Mouse (Mus musculus) left cerebral cortex, postnatal 25 days (tissue): ENCODE results near the gene Cracr2a. TPM values are rescaled to one million over a fixed set of nuclear protein-coding genes. Genes with fewer than 3 reads are reported as not detected.

Experiments used
- DNase-seq, 2 experiments: peaks; one replicate each; pipeline ENCODE4 v3.0.0; 2022; ENCODE audit warnings: low spot score in 2 of 2, mixed read lengths in 1 of 2
- intact Hi-C: fragments of 180-260 bp; cut with DNase I; formaldehyde crosslinking; loops from one replicate; pipeline ENCODE4 v1.15.1; 2025
- total RNA-seq, 2 experiments: library from RNA; stranded (reverse); gene quantifications; 2 replicates each; pipeline ENCODE4 v1.2.3; 2021

The Cracr2a gene
- total RNA-seq, 2 experiments from 2014 or later = 1.8 to 2.8 TPM

DNA sequence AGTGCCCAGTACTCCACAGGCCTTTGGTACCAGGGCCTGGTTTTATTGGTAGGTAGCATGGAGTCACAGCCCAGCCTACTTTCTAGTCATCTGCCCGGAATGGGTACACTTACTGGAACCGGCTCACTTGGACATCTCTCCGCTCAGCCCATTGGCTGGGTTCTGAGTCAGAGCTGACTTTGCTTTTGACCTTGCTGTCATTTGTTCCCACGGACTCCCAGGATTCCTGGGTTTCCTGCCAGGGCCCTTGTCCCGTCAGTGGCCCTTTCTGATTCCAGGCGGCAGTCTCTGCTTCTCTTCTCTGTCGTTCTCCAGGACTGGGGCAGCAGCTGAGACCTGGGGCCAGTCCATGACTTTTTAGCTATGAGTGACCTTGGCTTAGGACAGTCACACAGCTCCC lies 110.9 kb downstream of the Cracr2a start:
- DNase-seq = no peak
- intact Hi-C loops = no loop called here

- no peak for DNase-seq
- intact Hi-C loops = no loop called here
Measured at GRCm38 (mm10) chr6:127676866-127677265, 115.7 kb downstream of the Cracr2a start.

GRCm38 (mm10) chr6:127678320-127678719 lies 117.2 kb downstream of the Cracr2a start:
- peak in 1 of 2 experiments; percentile 54 for DNase-seq
- intact Hi-C loops = no loop called here

GRCm38 (mm10) chr6:127678998-127679397 lies 117.9 kb downstream of the Cracr2a start:
- DNase-seq = no peak
- intact Hi-C loops = no loop called here

DNA sequence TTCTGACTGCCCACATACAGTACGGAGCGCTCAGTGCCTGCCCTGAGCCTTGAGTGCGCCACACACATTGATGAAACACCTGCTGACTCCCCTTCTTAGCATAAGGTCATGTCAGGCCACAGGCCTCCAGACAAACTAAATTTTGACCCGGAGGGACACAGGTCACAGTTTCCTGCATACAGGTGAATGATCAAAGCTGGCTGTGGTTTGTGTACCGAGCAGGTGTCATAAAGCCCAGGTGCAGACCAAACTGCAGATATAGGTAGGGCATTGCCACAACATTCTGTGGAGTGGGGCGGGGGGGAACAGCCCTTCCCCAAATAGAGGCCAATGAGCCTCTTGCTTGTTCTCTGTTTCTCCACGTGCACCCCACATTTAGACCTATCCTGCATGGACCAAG lies 119.6 kb downstream of the Cracr2a start:
- no peak for DNase-seq
- intact Hi-C loops = no loop called here

DNA sequence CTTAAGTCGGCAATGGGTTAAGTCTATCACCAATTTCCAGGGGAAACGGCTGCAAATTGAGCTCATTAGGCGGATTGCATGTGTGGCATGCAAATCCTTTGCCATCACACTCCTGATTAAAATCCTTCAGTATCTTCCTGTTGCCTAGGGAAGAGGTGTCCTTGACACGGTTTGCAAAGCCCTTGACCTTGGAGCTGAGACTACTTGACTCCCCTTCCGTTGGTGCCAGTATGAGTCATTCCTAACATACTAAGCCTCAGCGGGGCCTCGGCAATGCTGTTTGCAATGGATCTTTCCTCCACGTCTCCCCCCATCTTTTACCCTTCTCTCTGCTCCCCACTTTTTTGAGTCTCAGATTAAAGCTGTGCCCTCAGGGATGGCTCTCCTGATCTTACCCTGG lies 122.4 kb downstream of the Cracr2a start:
- no peak for DNase-seq
- intact Hi-C loops = no loop called here

GRCm38 (mm10) chr6:127684981-127685380 lies 123.8 kb downstream of the Cracr2a start:
- DNase-seq = no peak
- intact Hi-C loops = no loop called here

GRCm38 (mm10) chr6:127687181-127687860 lies 126.2 kb downstream of the Cracr2a start:
- intact Hi-C loops = no loop called here

DNA sequence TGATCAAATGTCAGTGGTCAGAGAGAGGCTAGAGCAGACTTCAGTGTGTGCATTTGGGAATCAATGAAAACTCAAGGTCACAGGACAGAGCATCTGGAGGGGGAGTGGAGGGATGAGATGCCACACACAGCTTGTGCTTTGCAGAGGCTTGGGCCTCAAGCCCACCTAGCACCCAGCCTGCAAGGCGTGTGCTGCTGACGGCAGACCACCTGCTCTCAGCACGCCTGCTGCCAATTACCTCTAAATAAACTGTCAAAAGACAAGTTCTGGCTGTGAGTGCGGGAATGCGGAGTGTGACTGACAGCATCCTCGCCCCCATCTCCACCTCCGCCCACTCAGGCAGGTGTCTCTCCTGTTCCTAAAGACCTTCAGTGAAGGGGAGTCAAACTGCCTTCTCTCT lies 131.2 kb downstream of the Cracr2a start:
- DNase-seq = peak in 1 of 2 experiments; percentile 45
- intact Hi-C loops = no loop called here

More at GRCm38 (mm10) chr6:127687181-127687860, 126.2 kb downstream of the Cracr2a start:
- DNase-seq = no peak

DNA sequence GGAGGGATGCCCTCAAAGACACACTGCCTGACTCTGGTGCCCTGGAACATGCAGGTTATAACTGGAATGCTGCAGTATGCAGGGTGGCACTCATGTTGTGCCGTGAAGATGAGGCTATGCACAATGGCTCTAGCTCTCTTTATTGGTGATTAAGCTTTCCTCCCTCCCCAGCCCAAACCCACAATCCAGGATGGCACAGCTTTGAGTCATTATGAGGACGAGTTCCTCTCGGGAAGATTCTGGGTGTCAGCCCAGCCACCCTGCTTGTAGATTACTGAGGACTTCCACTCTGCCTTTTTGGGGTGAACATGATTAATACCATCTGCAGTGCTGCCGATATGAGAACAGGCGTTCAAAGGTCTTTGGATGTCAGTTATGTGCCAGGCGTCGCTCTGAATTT lies 132.5 kb downstream of the Cracr2a start:
- peak in 1 of 2 experiments; percentile 35 for DNase-seq
- intact Hi-C loops = no loop called here

DNA sequence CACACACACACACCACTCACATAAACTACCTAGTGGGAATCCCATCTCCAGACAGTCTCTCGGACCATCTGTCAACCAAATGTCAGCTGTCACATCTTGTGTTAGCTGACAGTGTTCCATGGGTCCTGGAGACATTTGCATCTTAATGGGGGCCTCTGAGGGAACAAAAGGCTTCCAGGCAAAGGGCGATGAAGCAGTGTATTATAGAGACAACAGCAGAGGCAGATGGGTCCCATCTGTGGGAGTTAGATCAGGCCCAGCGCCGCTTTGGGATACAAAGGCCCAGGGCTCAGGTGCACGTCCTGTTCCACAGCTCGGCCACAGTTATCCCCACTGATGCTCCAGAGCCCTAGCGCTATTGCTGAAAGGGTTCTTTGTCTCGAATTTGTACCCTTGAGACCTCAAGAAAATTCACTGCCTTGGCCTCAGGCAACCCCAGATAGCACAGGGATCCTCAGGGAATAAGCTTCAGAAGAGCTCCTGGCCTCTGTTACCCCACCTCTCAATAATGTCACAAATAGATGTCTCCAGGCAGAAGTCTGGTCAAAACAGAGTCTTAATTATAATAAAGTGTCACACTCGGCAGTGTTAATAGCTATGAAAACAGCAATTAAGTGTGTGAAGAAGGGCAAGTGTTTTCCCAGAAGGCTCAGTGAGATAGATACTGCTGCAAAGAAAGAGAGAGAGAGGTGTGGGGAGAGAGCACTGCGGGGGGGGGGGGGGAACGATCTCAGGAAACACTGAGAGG lies 140.1 kb downstream of the Cracr2a start:
- intact Hi-C loops = no loop called here
- no peak for DNase-seq

GRCm38 (mm10) chr6:127708218-127708628 lies 147.1 kb downstream of the Cracr2a start:
- intact Hi-C loops = no loop called here
- no peak for DNase-seq

DNA sequence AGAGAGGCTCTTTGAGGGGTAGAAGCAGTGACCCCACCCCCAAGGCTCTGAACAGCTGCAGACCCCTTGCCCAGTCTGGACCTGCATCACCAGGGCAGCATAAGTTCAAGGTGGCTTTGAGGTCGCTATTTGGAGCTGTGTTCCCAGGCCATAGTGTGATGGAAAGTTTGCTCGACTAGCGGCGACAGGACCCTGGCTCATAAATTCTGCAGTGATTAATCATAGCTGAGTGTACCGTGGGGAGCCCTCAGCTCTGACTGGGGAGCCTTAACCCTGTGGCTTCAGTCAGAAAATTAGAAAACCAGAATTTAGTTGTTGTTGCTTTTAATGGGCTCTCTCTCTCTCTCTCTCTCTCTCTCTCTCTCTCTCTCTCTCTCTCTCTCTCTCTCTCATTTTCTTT lies 153.8 kb downstream of the Cracr2a start:
- intact Hi-C loops = no loop called here
- DNase-seq = no peak

- intact Hi-C loops = no loop called here
- DNase-seq = no peak
Measured at GRCm38 (mm10) chr6:127715428-127715827, 154.3 kb downstream of the Cracr2a start.

GRCm38 (mm10) chr6:127717239-127718137 lies 156.3 kb downstream of the Cracr2a start:
- intact Hi-C loops = no loop called here
- DNase-seq = no peak

DNA sequence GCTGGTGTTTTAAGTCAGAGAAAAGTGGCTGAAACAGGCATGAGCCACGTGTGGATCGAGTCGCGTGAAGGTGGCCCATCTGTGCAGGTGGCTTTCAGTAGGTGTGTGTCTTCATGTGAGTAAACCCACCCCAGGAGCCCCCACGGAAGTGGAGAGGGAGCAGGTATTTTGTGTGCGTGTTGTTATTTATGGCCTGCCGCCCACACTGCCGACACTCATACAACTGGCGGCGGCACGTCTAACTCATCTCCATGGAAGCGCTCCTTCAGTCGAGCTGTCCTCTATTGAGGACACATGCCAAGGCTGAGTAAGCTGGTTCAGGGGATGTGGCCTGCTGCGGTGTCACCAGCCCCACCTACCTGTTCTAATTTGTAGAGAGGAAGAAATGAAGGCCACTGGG lies 158.7 kb downstream of the Cracr2a start:
- DNase-seq = peak; percentile 56 to 65
- intact Hi-C loops = no loop called here

- DNase-seq = no peak
Measured at GRCm38 (mm10) chr6:127723126-127723525, 162.0 kb downstream of the Cracr2a start.

More at GRCm38 (mm10) chr6:127723126-127723525, 162.0 kb downstream of the Cracr2a start:
- intact Hi-C loops = no loop called here
